Mouse (Mus musculus) naive thymus-derived CD4-positive, alpha-beta T cell, adult 2 months (primary cell): Measurements from ENCODE around the gene Spp2.
"Not testable (repeated sequence)": the region's sequence is repeated elsewhere in the genome, so short reads cannot be mapped to it uniquely, and the experiment has no call there.

Source experiments
- DNase-seq: peaks from one replicate; pipeline ENCODE4 v3.0.0-alpha.2; 2011; ENCODE audit warnings: low read depth

The Spp2 gene

GRCm38 (mm10) chr1:88433096-88433883, 26.5 kb downstream of the Spp2 start:
- no peak for DNase-seq

DNA sequence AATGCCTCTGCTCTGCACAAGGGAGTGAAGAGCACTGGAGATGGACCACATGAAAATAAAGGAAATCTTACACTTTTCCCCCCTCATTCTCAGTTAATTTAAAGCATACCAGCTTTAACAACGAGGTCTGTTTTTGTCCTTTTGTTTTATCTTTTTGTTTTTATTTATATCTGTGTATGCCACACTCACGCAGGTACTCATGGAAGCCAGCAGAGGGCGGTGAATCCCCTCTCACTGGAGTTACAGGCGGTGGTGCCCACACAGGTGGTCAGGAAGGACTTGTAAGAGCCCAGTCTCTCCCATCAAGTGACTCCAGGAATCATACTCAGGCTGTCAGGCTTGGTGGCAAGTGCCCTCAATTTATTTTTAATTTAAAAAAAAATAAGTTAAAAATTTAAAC, 27.3 kb downstream of the Spp2 start:
- no peak for DNase-seq

DNA sequence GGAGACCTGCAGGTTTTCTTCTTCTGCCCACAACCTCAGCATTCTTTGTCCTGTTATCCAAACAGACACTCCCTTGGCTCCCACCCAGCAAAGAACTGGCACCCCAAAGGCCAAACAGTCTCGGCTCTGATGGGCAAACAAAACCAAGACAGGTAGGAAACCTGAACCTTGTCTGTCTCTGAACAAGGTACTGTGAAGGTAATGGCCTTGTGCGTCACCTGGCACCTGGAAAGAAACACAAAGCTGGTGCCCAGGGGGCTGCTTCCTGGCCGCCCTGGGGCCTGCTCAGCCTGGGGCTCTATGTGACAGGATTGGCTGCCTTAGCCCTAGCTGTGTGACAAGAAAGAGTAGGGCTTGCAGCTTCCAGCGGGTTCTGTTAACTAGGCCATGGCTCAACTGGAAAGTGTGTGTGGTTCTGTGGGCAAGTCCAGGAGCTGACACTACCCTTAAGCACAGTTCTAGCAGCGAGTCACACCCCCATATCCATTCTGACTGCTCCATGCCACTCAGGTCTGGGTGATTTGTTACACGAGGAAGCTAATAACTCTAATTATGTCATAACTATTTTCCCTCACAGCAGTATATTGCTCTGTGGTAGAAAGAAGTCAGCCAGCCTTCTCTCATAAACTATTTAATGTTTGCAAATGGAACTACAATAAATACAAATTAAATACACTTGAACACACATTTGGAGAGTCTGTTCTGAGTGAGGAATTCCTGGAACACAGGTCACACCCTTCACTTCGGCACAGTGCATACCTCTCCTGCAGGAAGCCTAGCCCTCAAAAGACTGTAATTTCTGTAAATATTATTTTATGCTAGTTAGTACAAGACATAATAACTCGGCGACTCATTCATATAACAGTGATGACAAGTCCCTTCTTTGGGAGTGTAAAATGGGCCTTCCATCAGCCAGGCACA, 30.7 kb downstream of the Spp2 start:
- DNase-seq: no peak

DNA sequence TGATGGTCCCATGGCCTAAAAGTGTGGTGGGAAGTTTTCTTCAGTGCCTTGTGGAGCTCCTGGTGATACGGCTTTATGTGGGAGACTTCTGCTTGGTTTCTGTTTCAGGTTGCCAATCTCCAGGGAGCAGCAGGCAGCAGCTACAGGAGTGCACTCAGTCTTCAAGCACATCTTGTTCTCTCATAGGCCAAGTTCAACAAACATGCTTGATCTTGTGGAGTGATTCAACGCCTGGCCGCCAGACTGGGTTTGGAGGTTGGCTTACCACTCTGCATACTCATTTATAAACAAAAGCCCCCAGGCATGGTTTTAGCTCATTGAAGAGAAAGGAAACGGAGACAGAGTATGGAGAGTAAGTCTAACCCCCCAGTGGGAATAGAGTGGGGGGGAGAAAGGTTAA, 36.6 kb downstream of the Spp2 start:
- no peak for DNase-seq

DNA sequence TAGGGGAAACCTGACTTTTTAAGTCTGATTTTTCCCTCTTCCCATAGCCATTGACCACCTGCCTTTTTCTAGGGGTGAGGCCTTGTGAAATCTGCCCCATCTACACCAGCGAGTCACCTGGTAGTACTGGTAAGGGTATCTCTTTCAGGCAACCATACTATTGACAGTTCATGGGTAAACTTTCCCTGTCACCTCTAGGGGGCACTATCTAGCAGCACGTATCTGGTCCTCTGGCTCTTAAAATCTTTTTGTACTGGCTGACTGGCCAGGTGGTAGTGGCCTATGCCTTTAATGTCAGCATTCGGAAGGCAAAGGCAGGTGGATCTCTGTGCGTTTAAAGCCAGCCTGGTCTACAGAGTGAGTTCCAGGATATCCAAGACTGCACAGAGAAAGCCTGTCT, 38.6 kb downstream of the Spp2 start:
- peak; percentile 60 for DNase-seq

DNA sequence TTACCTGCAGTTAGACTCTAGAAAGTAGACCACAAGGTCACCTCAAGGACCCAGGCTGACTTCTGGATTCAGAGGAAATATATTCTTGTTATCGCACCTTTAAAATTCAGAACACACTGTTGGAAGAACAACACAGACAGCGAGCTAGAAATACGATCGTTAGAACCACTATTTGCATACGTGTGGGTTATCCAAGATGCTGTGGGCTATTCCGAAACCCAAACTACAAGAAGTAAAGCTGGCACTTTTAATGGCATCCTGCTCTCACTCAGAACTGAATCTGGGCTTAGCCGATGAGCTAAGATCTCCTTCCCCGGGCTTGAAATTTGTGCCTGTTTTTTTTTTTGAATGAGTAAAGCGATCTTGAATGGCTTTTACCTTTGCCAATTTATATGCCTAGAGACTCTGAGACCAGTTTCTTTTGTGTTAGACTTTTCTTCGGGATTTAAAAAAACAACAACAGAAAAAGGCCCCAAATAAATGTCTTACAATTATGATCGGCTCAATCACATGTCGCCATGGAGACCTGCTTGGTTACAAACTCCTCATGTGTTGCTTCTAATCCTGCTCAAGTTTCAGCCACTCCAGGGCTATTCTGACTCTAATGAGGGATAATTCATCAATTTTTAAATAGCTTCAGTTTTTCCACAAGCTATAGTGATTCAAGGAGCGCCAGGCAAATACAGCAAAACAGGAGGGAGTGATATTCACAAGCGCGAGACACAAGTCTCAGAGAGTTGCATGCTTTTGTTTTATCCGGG, 39.7 kb downstream of the Spp2 start:
- no peak for DNase-seq

DNA sequence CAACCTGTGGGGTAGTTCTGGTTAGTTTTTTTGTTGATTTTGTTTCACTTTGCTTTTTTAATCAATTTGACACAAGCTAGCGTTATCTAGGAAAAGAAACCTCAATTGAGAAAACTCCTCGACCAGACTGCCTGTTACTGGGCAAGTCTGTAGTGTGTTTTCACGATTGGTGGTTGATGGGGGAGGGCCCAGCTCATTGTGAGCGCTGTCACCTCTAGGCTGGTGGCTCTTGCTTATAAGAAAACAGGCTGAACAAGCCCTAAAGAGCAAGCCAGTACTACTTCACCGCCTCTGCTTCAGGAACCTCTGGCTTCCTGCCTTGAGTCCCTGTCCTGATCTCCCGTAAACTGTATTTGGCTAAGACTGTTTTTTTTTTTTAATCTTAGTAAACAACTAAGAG, 40.7 kb downstream of the Spp2 start:
- peak; percentile 36 for DNase-seq

GRCm38 (mm10) chr1:88448094-88448493, 41.3 kb downstream of the Spp2 start:
- not testable (repeated sequence) for DNase-seq

GRCm38 (mm10) chr1:88449741-88450140, 43.0 kb downstream of the Spp2 start:
- DNase-seq: no peak

GRCm38 (mm10) chr1:88450668-88451067, 43.9 kb downstream of the Spp2 start:
- peak; percentile 59 for DNase-seq

GRCm38 (mm10) chr1:88452198-88452597, 45.4 kb downstream of the Spp2 start:
- no peak for DNase-seq

- DNase-seq: no peak
These were observed 47.9 kb downstream of the Spp2 start for GRCm38 (mm10) chr1:88454703-88455102.

- DNase-seq: no peak
These were observed 49.0 kb downstream of the Spp2 start for GRCm38 (mm10) chr1:88455761-88456160.

- DNase-seq: peak; percentile 88
These were observed 49.8 kb downstream of the Spp2 start for GRCm38 (mm10) chr1:88456451-88457072.

GRCm38 (mm10) chr1:88459196-88459595, 52.4 kb downstream of the Spp2 start:
- no peak for DNase-seq

GRCm38 (mm10) chr1:88459655-88460054, 52.9 kb downstream of the Spp2 start:
- DNase-seq: peak; percentile 4

DNA sequence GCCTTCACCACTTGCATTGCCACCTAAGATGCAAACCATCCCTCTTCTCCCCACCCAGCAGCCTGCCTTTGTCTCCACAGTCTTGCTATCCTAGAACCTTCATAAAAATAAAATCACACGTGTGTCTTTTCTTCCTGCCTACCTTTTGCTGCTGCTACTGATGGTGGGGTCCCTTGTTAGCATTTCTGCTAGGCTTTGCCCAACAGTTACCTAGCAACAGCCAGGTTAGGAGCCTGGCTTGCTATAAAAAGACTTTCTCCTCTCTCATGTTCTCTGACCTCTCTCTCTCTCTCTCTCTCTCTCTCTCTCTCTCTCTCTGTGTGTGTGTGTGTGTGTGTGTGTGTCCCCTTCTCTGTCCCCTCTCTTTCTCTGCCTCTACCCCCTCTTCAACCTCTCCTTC, 54.3 kb downstream of the Spp2 start:
- peak; percentile 36 for DNase-seq

DNA sequence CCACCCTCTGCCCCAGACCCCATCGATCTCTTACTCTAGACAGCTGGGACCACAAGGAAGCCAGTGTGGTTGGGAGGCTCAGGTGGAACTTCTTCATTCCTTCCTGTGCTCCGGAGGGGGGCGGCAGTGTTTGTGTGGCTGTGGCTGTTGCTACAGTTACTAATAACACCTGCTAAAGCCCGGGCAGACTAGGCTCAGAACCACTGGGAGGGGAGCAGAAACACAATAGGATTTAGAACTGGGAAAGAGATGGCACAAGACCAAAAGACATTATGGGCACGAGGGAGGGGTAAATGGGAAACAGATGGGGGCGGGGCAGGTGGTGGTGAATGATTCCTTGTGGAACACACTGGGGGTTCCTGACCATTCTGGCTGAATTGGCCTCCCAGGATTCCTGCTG, 55.7 kb downstream of the Spp2 start:
- peak; percentile 57 for DNase-seq

- peak; percentile 17 for DNase-seq
These were observed 56.5 kb downstream of the Spp2 start for GRCm38 (mm10) chr1:88463241-88463640.

GRCm38 (mm10) chr1:88464109-88464905, 57.5 kb downstream of the Spp2 start:
- peak; percentile 6 for DNase-seq

- DNase-seq: peak; percentile 71
These were observed 59.0 kb downstream of the Spp2 start for GRCm38 (mm10) chr1:88465722-88466121.
